Mouse (Mus musculus) testis, adult 2 months (tissue): Measurements from ENCODE around the gene Efl1.

Source experiments
- CTCF ChIP-seq: fragments of 200-500 bp; IDR thresholded peaks from 2 replicates; pipeline ENCODE4 v1.5.1; 2012; ENCODE audit warnings: low read depth, mild to moderate bottlenecking, inconsistent platforms, low read length, moderate library complexity; ENCODE audit not compliant: control insufficient read depth, insufficient read depth, insufficient replicate concordance
- POLR2A ChIP-seq: fragments of 200-500 bp; IDR thresholded peaks from 2 replicates; pipeline ENCODE4 v1.6.1; 2012; ENCODE audit warnings: low read depth, mild to moderate bottlenecking, inconsistent platforms, low read length, moderate library complexity; ENCODE audit not compliant: control insufficient read depth

- TF ChIP-seq CTCF (no peak), POLR2A (no peak)
Observed at GRCm38 (mm10) chr7:82727066-82727465, 78.7 kb downstream of the Efl1 start.
